ENCODE assay signal across 8 mouse cellular contexts in genomic region chr14:31195968-31196367, GRCm38 (mm10). TPM values are rescaled to one million over a fixed set of nuclear protein-coding genes. Genes with fewer than 3 reads are reported as not detected.
DNase-seq lines count a peak whose midpoint lies in the region; ATAC-seq and TF ChIP-seq lines count a peak whose summit lies in the region.
"Had no signal": no experiment of that assay in that cellular context is flagged by ENCODE, and none has a peak within 500 bp of the region (broad histone marks: within the 10 kb centered on the region; RNA-seq: fewer than 3 reads in every experiment).

No protein-coding gene starts in this region.

- H3K9me3 ChIP-seq in embryonic facial prominence, embryonic 15.5 days (replicated peaks): no peaks in the 10 kb centered on the region
- H3K9me3 ChIP-seq in lung, postnatal 0 days (ENCODE audit: low read length): no peaks in the 10 kb centered on the region
- H3K9me3 ChIP-seq: neural tube, embryonic 12.5 days had no signal

- no peak overlapping the region for H3K4me3 ChIP-seq in embryonic facial prominence, embryonic 15.5 days (replicated peaks)
- no peak overlapping the region for H3K4me3 ChIP-seq in lung, postnatal 0 days (ENCODE audit: low read depth, low read length)
- H3K4me3 ChIP-seq: neural tube, embryonic 12.5 days had no signal

- H3K27ac ChIP-seq in embryonic facial prominence, embryonic 15.5 days (replicated peaks): 0 out of 2 replicates have a peak overlapping the region, but pooled peaks have one; percentile 63
- peak overlapping the region; percentile 84 for H3K27ac ChIP-seq in lung, postnatal 0 days (ENCODE audit: low read length)
- H3K27ac ChIP-seq: neural tube, embryonic 12.5 days had no signal

- no peak overlapping the region for H3K9ac ChIP-seq in embryonic facial prominence, embryonic 15.5 days
- H3K9ac ChIP-seq in lung, postnatal 0 days (replicated peaks; ENCODE audit: low read depth): no peak overlapping the region
- H3K9ac ChIP-seq: neural tube, embryonic 12.5 days had no signal

- DNase-seq in kidney, adult 9 months: peak; percentile 60
- no peak for DNase-seq in kidney, postnatal 14 days
- peak; percentile 52 for DNase-seq in NIH3T3 (ENCODE audit: low read depth)
- peak; percentile 63 for DNase-seq in lung, postnatal 0 days (ENCODE audit: low spot score)
- DNase-seq in testis, postnatal 10 days (ENCODE audit: low spot score): no peak
- no peak for DNase-seq in spleen, postnatal 4 days (ENCODE audit: low spot score in 2 of 2)

- H3K27me3 ChIP-seq in embryonic facial prominence, embryonic 15.5 days: no peaks in the 10 kb centered on the region
- no peaks in the 10 kb centered on the region for H3K27me3 ChIP-seq in lung, postnatal 0 days (replicated peaks; ENCODE audit: insufficient read depth, low read length)
- H3K27me3 ChIP-seq: neural tube, embryonic 12.5 days had no signal

- peaks cover 23% of the 10 kb centered on the region for H3K4me1 ChIP-seq in embryonic facial prominence, embryonic 15.5 days
- peaks cover 21% of the 10 kb centered on the region; the same call in 1 of the 2 replicates for H3K4me1 ChIP-seq in lung, postnatal 0 days (ENCODE audit: insufficient read depth, low read depth, low read length)
- H3K4me1 ChIP-seq: neural tube, embryonic 12.5 days had no signal

- ATAC-seq in embryonic facial prominence, embryonic 15.5 days (ENCODE audit: insufficient number of reproducible peaks, low FRiP score, low TSS enrichment, low read depth): no peak
- no peak for ATAC-seq in lung, postnatal 0 days

- H3K36me3 ChIP-seq in embryonic facial prominence, embryonic 15.5 days: peaks cover 83% of the 10 kb centered on the region
- peaks cover 8% of the 10 kb centered on the region; the same call in 1 of the 2 replicates for H3K36me3 ChIP-seq in lung, postnatal 0 days (ENCODE audit: insufficient read depth, low read length)

- TF ChIP-seq EP300 in lung, postnatal 0 days (IDR thresholded peaks at IDR 0.05): no peak

- TF ChIP-seq CTCF in lung, postnatal 0 days (IDR thresholded peaks at IDR 0.05): peak; percentile 76

- no peak overlapping the region for H3K4me2 ChIP-seq in embryonic facial prominence, embryonic 15.5 days (replicated peaks)
- H3K4me2 ChIP-seq in lung, postnatal 0 days (replicated peaks; ENCODE audit: low read depth, low read length): no peak overlapping the region
- H3K4me2 ChIP-seq: neural tube, embryonic 12.5 days had no signal

RNA-seq across cellular contexts. Expression of gene Tnnc1, which starts 12.1 kb away (rescaled TPM):
- polyA plus RNA-seq in embryonic facial prominence, embryonic 15.5 days (2015; fragmentation: Nextera tagmentation; extraction: Ambion mirVana): 267 and 372 TPM in 2 replicates
- 77.2 and 87.2 TPM in 2 replicates for polyA plus RNA-seq in lung, postnatal 0 days (2015; fragmentation: Nextera tagmentation; extraction: Ambion mirVana)

RNA-seq across cellular contexts. Expression of gene Nisch, which starts 20.8 kb away (rescaled TPM):
- 394 and 407 TPM in 2 replicates for polyA plus RNA-seq in embryonic facial prominence, embryonic 15.5 days (2015; fragmentation: Nextera tagmentation; extraction: Ambion mirVana)
- 196 and 224 TPM in 2 replicates for polyA plus RNA-seq in lung, postnatal 0 days (2015; fragmentation: Nextera tagmentation; extraction: Ambion mirVana)

RNA-seq across cellular contexts. Expression of gene Sema3g, which starts 21.7 kb away (rescaled TPM):
- 1.3 and 1.8 TPM in 2 replicates for polyA plus RNA-seq in embryonic facial prominence, embryonic 15.5 days (2015; fragmentation: Nextera tagmentation; extraction: Ambion mirVana)
- 4.7 and 5.7 TPM in 2 replicates for polyA plus RNA-seq in lung, postnatal 0 days (2015; fragmentation: Nextera tagmentation; extraction: Ambion mirVana)

RNA-seq across cellular contexts. Expression of gene Stab1, which starts 27.5 kb away (rescaled TPM):
- polyA plus RNA-seq in embryonic facial prominence, embryonic 15.5 days (2015; fragmentation: Nextera tagmentation; extraction: Ambion mirVana): 50.6 and 66.2 TPM in 2 replicates
- polyA plus RNA-seq in lung, postnatal 0 days (2015; fragmentation: Nextera tagmentation; extraction: Ambion mirVana): 32.4 and 34.2 TPM in 2 replicates

RNA-seq across cellular contexts. Expression of gene Phf7, which starts 55.1 kb away (rescaled TPM):
- 10.1 and 12.1 TPM in 2 replicates for polyA plus RNA-seq in embryonic facial prominence, embryonic 15.5 days (2015; fragmentation: Nextera tagmentation; extraction: Ambion mirVana)
- polyA plus RNA-seq in lung, postnatal 0 days (2015; fragmentation: Nextera tagmentation; extraction: Ambion mirVana): 17.7 and 18.8 TPM in 2 replicates

Comparison
In these comparisons a context has a peak if more than half of its experiments do, and no peak if none do; other contexts are left out.
1. DNase-seq: peak in kidney, adult 9 months (single experiment), NIH3T3 (single experiment) and lung, postnatal 0 days (single experiment); none in kidney, postnatal 14 days (single experiment), testis, postnatal 10 days (single experiment) and spleen, postnatal 4 days (0 of 2).